Mouse (Mus musculus) cerebellum, postnatal 10 days (tissue): ENCODE data around the gene Daglb.

ENCODE experiments used
- DNase-seq, 2 experiments: peaks; one replicate each; pipeline ENCODE4 v3.0.0; 2021; ENCODE audit warnings: mixed read lengths in 2 of 2

Daglb gene

DNA sequence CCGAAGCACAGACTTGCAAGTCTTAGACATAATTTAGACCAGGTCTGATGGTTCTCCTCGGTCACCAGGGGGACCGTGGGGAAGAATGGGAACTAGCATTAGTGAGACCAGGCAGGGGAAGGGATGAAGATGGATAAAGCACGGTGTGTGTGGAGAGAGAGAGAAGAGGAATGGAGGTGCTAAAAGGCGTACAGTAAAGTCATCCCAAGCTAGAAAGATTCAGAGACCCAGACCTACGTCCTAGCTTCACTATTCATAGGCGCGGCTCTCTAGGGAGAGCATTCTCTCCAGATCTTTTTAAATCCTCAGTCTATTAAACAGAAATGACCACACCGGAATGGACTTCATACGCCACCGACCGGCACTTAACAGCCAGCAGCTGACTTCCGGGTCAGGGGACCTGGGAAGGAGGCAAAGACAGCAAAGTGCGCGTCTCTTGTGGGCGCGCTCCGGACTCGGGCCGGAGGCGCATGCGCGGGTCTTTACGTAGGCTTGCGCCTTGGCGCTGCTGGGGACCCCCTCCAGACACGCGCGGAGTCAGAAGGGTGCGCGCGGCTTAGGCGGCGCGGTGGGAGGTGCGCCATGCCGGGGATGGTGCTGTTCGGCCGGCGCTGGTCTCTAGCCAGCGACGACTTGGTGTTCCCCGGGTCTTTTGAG lies at the start of gene Daglb:
Gene Daglb, plus strand, starts transcription at position 485 of the 657 bp plus-strand sequence.
- DNase-seq = peak; percentile 93 to 96

DNA sequence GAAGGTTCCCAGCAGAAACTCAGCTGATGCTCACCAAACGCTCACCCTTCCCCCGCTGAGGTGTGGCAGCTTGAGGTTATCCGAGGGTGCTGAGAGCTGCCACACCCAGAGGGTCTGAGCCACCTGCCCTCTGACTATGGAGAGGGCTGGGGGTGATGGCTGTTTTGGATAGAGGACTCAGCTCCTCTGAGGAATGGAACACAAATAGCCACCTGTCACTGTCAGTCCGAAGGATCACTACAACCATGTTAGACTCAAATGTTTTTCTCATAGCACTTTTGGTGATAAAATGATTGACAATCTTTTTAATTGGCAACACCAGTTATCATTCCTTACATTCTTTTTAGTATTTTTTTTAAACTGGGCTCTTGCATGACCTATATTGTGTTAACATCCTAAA lies 42.9 kb upstream of the Daglb start:
- no peak for DNase-seq

DNA sequence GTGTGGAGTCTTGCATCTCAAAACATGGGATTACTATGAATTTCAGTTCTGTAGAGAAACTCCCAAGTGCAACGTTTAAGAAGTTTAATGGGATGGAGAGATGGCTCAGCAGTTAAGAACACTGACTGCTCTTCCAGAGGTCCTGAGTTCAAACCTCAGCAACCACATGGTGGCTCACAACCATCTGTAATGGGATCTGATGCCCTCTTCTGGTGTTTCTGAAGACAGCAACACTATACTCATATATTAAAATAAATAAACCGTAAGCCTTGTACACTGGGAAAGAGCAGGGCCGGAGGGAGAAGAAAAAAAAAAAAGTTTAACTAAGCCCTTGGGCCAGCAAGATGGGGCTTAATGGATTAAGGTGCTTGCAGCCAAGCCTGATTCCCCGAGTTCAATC lies 41.4 kb upstream of the Daglb start:
- no peak for DNase-seq

DNA sequence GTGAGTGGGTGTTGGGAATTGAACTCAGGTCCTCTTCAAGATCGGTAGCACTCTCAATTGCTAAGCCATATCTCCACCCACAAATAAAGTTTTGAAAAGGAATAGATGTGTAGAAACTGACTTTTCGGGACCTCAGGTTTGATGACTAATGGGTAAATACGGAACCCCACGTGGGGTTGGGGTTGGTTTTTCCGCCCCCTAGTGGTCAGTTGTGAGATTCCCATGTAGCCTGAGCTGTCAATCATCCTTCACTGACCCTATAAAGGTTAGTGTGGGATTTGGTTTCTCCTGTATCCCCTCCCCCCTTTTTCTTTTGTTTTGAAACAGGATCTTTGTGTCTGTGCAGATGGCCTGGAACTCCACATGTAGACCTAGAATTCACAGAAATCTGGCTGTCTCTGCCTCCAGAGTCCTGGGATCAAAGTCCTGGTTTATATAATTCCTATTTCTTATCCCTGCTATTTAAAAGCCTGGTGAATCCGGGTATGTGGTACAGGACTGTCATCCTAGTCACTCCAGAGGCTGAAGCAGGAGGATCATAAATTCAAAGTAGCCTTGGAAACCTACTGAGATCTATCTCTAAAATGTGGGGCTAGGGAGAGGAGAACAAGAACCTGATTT lies 40.4 kb upstream of the Daglb start:
- peak; percentile 78 to 87 for DNase-seq

DNA sequence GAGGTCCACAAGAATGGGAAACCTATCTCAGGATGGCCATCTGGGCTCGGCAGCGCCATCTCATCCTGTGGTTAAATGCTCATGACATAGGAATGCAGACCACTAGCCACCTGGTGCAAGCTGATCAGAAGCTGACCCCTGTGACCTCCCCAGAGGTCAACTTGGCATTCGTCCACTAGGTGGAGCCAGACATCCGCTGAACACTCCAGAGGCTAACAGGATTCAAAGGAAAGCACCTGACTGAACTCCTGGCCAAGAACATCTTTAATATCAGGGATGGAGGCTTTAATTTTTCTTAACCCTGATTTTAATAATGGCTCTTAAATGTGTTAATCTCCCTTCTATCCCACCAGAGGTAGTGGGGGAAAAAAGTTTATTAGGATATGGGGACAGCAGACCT lies 30.0 kb upstream of the Daglb start:
- peak; percentile 78 to 86 for DNase-seq

DNA sequence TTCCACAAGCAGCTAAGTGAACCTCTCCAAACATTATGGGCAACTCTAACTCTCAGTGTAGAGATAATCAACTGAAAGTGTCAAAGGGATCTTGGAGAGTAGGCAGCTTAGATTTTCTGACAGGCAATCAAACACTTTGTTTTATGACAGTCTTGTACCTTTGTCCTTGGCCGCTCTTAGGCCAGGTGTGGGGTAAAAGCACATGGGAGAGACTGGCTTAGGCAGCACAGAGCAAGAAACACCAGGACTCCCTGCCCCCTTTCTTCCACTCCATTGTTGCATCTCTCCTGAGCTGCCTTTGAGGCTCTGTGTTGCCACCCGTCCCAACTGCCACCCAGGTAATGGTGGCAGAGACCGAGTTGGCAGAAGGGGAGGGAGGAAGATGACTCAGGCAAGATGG lies 23.1 kb upstream of the Daglb start:
- no peak for DNase-seq

DNA sequence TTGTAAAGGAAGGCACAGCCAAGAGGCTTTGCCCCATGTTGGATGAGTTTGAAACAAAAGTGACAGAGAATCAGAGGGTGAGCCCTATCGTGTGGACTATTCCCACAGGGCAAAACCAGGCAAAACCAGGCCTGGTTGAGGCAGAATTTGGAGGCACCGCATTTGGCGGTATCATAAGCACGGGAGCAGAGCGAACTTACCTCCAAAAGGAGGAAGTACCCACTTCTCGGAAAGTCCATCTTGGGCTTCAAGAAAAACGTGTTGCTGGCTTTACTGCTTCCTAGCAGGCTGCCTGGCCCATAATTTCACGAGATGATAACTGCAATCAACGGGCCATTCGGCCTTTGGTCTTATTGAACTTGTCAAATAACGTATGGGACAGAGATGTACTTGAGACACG lies 22.6 kb upstream of the Daglb start:
- no peak for DNase-seq

DNA sequence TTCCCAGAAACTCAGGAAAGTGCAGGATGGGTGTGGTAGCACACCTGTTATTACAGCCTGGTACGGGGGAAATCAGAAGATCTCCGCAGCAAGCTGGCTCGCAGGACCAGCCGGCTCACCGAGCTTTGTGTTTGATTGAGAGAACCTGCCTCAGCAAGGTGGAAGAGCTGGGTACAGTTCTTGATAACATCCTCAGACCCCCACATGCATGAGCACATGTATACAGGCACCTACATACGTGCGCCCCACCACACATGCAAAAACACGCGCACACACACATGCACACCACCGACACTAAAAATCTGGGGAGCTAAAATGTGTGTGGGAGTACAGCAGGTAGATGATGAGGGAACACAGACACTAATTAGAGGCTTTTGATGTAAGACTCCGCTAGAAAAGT lies 713 bp upstream of the Daglb start:
- no peak for DNase-seq

DNA sequence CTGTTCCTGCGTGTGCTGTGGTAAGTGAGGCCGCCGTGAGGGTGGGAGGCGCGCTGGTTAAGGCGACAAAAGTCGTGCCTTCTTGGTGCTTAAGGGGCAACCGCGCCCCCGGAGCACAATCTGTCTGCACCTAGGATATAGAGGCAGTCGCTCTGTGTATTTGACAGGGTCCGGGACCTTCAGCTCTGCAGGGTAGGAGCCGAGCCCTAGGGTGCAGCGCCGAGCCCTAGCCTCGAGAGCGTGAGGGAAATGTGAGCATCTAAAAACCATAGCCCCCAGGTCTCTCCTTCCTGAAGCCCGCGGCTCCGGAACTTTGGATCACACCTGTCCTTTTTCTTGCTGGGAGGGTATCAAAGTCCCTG lies 354 bp downstream of the Daglb start:
- DNase-seq = no peak

DNA sequence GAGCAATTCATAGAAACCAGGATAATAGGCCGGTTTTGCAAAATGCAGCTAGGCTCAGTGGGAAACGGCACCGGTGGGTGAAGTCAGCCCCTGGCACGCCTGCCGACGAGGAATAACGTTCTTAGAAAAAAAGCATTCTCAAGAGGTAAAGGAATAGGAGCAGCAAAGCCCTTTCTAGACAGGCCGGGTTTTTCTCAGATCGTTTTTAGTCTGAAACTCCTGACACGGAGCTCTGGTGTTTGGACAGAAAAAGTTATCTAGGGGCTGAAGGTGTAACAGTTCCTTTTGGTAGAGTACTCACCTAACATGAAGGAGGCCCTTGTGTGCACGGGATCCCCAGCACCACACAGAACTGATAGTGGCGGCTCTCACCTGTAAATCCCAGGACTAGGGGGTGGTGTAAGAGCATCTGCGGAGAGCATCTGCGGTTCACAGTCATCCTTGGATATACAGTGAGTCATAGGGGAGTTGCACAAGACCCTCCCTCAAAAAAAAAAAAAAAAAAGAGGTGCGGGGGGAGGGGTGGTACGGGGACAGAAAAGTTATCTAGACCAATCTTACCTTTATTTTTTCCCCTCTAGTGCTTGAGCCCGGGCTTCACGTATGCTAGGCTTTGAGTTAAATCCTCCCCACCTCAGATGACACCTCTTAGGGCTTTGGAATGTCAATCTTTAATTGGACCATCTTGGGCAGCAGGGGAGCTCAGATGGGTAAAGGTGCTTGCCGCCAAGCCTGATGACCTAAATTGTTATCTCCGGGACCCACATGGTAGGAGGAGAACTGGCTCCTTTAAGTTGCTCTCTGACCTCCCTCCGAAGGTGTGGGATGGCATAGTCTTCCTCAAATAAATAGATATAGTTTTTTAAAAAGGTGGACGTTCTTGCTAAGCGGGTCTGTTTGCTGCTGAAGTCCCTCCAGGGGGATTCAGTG lies 1.0 kb downstream of the Daglb start:
- DNase-seq = no peak

DNA sequence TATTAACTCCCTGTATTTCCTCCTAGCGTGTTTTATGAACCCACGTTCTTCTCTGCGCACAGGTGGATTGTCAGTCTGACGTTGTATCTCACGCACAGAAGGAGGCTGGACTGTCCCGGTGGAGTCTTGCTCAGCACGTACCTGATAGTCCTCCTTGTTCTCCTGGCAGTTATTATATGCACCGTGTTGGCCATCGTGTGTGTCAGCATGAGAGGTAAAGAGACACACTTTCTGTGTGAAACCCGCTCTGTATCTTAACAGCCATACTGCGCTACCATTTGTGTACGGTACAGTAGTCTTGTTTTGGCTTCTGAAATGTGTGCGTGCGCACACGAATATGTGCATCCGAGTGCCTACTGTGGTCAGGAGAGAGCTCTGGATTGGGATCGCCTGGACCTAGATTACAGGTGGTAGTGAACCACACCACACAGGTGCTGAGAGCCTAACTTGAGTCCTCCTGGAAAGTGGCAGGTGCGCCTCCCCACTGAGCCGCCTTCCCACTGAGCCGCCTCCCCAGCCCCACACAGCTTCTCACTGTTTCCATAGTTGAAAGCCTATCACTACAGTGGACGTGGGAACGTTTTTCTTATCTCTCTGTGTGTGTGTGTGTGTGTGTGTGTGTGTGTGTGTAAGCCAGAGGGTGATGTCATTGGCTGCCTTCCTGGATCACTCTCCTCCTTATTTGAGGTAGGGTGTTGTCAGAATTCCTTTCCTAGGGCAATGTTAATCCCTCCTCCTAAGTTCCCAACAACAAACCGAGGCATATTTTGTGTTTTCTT lies 2.7 kb downstream of the Daglb start:
- no peak for DNase-seq

DNA sequence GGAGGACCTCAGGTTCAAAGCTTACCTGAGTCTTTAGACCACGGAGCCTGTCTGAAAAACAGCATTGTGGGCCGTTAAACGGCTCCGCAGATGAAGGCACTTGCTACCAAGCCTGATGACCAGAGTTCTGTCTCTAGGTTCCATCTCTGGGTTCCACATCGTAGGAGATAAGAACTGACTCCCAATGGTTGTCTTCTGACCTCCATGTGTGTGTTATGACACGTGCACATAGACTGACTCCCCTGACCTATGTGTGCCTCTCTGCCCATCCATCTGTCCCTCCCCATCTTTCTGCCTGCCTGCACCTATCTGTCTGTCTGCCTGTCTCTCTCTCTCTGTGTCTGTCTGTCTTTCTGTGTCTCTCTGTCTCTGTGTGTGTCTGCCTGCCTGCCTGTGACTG lies 3.5 kb downstream of the Daglb start:
- DNase-seq = no peak

DNA sequence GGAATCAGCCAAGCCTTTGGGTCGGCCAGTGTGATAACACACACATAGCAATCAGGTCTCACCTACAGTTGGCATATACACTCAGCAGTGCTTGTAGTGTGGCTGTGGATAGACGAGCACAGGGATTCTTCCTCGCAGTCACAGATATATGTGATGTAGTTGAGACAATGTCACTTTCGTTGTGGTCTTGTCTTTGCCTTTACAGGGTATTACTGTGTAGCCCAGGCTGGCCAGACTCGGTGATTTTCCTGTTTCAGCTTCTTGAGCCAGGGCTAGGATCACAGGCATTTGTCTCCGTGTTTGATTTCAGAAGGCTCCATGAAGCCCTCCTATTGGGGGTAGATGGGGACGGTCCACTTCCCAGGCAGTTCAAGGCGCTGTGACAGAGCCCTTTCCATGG lies 5.2 kb downstream of the Daglb start:
- DNase-seq = no peak

DNA sequence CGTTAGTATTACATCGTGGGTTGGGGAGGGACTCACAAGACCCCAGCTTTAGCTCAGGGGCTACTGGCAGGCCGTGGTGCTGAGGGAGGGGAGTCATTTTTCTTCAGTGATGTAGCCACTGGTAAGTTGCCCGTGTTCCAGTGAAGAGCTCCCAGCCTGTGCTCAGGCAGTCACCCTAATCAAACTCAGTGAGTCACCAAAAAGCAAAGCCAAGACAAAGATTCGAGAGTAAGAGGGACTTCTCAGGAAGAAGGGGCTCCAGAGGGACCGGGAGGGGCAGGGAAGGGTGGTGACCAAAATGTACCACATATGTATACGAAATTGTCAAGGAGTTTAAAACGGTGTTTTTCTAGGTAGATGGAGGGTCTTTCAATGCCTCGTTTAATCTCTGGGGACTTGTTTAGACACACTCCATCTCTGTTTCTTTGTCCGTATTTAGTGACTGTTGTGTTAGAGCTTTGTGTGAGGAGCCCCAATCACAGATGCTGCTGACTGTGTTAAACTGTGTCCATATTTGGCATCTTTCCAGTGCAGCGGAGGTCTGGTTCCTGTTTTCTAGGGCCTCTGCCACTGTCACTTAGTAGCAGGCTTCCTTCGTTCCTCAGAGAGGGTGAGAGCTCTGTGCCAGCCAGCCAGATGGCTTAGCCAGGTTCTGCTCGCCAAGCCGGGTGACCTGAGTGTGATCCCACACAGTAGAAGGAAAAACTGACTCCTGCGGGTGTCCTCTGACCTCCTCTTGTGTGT lies 6.2 kb downstream of the Daglb start:
- peak; percentile 88 to 90 for DNase-seq

DNA sequence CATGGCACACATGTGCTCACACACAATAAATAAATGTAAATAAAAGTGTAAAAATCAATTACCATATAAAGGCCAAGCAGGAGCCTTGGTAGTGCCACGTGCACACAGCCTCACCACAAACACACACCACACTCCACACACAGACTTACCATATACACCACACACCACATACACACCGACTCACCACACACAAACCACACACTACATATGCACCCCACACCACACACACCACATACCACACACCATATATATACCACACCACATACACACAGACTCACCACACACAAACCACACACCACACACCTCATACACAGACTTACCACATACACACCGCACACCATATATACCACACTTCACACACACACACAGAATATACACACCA lies 6.8 kb downstream of the Daglb start:
- no peak for DNase-seq

DNA sequence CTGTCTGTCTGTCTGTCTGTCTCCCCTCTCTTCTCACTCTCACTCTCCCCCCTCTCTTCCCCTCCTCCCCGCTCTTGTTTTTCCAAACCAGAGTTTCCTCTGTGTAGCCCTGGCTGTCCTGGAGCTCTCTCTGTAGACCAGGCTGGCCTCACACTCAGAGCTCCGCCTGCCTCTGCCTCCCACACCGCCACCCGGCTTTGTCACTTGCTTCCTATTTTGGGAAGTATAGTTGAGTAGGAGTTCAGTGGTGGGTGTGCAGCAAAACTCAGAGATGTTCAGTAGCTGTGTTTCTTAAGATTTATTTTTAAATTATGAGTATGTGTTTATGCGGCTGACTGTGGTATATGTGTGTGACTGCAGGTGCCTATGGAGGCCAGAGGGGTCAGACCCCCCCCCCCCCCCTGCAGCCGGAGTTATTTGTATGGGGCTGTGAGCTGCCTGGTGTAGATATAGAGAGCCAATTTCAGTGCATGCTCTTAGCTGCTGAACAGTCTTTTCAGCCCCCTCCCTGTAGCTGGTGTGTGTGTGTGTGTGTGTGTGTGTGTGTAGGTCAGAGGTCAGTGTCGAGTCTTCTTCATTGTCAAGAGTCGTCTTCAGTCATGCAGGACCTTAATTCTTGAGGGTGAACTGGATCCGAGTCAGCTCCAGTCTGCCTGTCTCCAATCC lies 7.7 kb downstream of the Daglb start:
- DNase-seq = no peak

DNA sequence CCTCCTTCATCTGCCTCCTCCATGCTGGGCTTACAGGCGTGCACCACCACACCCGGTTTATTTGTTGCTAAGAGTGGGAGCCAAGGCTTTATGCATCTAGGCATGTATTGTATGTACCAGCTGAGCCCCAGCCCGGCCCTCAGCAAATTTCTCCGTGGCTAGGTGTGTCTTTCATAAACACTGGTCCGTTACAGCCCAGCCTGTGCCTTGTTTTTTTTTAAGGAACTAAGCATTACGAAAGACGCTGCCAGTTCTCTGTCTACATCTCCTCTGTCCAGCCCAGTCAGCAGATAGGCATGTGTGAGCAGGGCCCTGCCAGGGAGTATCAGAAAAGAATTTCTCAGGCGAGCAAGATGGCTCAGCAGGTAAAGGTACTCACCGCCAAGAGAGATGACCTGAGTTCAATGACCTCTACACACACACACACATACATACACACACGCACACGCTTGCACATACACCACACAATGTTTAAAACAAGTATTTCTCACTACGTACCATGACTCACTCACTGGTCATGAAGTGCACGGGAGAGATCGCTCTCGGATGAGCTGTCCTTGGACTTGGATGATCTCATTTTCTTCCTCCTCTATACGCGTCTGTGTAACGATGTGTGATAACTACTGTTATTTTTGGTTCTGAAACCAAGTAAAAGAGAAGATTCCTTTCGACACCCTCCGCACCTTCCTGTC lies 10.9 kb downstream of the Daglb start:
- DNase-seq = no peak

DNA sequence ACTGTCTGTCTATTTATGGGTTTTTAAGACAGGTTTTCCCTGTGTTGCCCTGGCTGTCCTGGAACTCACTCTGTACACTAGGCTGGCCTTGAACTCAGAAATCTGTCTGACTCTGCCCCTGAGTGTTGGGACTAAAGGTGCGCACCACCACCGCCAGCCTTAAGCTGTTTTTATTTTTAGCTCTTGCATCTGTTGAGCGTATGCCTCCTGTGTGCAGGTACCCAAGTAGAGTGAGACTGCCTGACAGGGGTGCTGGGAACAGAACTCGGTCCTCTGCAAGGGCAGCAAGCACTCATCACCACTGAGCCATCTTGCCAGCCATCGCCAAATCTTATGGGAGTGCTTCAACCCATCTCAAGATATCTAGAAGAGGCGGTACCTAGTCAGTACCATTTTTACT lies 11.6 kb downstream of the Daglb start:
- DNase-seq = no peak

DNA sequence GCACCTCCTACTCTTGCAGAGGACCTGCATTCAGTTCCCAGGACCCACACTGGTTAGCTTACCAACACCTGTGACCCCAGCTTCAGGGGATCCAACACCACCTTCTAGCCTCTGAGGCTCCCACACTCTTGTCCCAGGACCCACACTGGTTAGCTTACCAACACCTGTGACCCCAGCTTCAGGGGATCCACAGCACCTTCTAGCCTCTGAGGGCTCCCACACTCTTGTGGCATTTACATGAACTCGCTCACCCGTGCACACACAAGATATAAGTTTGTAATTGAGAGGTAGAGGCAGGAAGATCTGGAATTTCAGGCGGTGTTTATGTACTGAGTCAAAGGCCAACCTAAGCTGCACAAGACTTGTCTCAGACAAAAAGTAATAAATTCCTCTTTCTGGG lies 13.5 kb downstream of the Daglb start:
- no peak for DNase-seq

DNA sequence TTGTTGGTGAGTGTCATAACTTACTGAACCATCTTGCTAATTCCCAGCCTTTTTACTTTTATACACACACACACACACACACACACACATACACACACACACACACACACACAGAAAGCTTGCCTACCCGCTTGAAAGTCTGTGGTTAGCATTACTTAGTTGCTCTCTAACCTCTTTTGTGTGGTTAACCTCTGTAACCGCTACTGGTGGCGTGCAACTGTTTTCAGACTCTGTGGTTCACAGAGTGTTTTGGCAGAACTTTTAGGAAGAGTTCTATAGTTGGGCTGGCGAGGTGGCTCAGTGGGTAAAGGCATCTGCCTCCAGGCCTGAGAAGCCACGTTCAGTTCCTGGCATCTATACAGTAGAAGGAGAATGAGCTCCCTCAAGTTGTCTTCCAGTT lies 20.6 kb downstream of the Daglb start:
- DNase-seq = no peak

DNA sequence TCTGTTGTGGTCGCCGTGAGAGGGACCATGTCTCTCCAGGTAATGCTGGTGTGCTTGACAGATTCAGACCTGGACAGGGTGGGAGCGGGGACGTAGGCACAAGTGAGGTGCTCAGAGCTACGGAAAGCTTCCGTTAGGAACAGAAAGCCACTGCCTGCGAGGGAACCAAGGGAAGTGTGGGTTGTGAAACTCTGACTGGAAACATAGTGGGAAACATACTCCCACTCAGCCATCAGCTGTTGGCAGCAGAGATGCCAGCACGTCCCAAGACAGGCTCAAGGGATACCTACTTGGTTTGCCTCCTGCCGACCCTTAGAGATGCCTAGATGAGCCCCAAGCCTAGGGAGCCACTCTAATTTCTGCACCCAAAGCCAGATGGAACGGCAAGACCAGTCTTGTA lies 22.8 kb downstream of the Daglb start:
- DNase-seq = no peak
